Mouse (Mus musculus) intestine, postnatal 0 days (tissue): Measurements from ENCODE around the gene Fam19a2. TPM values are rescaled to one million over a fixed set of nuclear protein-coding genes. Genes with fewer than 3 reads are reported as not detected.

Source experiments
- ATAC-seq: fragments of 200-750 bp; cut with Nextera tagmentation; 2 replicates; pipeline ENCODE4 v1.8.0; 2017; ENCODE audit warnings: mild to moderate bottlenecking, moderate TSS enrichment, moderate library complexity
- H3K27ac ChIP-seq: fragments of 300-500 bp; sonication (generic); 2 replicates; pipeline ENCODE4 v1.5.1; 2014; ENCODE audit warnings: mild to moderate bottlenecking, low read depth, low read length, moderate library complexity
- H3K27me3 ChIP-seq: fragments of 300-500 bp; sonication (generic); replicated peaks from 2 replicates; pipeline ENCODE4 v1.6.1; 2014; ENCODE audit warnings: low read length, mixed read lengths; ENCODE audit not compliant: control insufficient read depth, insufficient read depth
- H3K36me3 ChIP-seq: fragments of 300-500 bp; sonication (generic); 2 replicates; pipeline ENCODE4 v1.6.1; 2014; ENCODE audit warnings: mild to moderate bottlenecking, moderate library complexity; ENCODE audit not compliant: control insufficient read depth, insufficient read depth
- H3K4me1 ChIP-seq: fragments of 300-500 bp; sonication (generic); replicated peaks from 2 replicates; pipeline ENCODE4 v1.6.1; 2014; ENCODE audit warnings: antibody characterized with exemption, low read length, mixed read lengths; ENCODE audit not compliant: control insufficient read depth, insufficient read depth
- H3K4me2 ChIP-seq: fragments of 300-500 bp; sonication (generic); replicated peaks from 2 replicates; pipeline ENCODE4 v1.6.1; 2014; ENCODE audit warnings: low read depth, mild to moderate bottlenecking, moderate library complexity
- H3K4me3 ChIP-seq: fragments of 300-500 bp; sonication (generic); 2 replicates; pipeline ENCODE4 v1.5.1; 2014; ENCODE audit warnings: low read depth, low read length
- H3K9ac ChIP-seq: fragments of 300-500 bp; sonication (generic); 2 replicates; pipeline ENCODE4 v1.6.1; 2014; ENCODE audit warnings: mild to moderate bottlenecking, low read depth, low read length
- H3K9me3 ChIP-seq: fragments of 300-500 bp; sonication (generic); 2 replicates; pipeline ENCODE4 v1.6.1; 2016; ENCODE audit warnings: mixed run types; ENCODE audit not compliant: control insufficient read depth
- CTCF ChIP-seq: sonication (generic); IDR thresholded peaks from 2 replicates; pipeline ENCODE4 v1.5.1; 2016; ENCODE audit warnings: low read depth, mild to moderate bottlenecking, control low read depth, antibody characterized with exemption, moderate library complexity
- WGBS: fragments of 180-500 bp; shearing (Covaris S2); extraction: QIAGEN DNeasy Blood & Tissue Kit; methylation state at CpG from one replicate; pipeline ENCODE4 v1.1.7; 2014; 5-methylcytosine and 5-hydroxymethylcytosine counted together
- polyA plus RNA-seq: library from polyadenylated mRNA; unstranded; fragments of >200 nt; fragmentation: Nextera tagmentation; extraction: Ambion mirVana; gene quantifications from 2 replicates; pipeline ENCODE4 v1.2.1, GENCODE M21; 2015

Fam19a2 gene
- polyA plus RNA-seq, 1 experiment from 2014 or later: 0.85 TPM

GRCm38 (mm10) chr10:123514749-123515148 lies 251.0 kb downstream of the Fam19a2 start:
- no peak overlapping the region for H3K4me3 ChIP-seq
- H3K36me3 ChIP-seq: no peaks in the 10 kb centered on the region
- H3K27me3 ChIP-seq: no peaks in the 10 kb centered on the region
- no peak overlapping the region for H3K27ac ChIP-seq
- 89% methylated on average over 3 of the region's 3 CpGs for WGBS
- ATAC-seq: no peak
- H3K9me3 ChIP-seq: no peaks in the 10 kb centered on the region
- H3K4me2 ChIP-seq: no peak overlapping the region
- no peak for TF ChIP-seq CTCF
- H3K4me1 ChIP-seq: no peaks in the 10 kb centered on the region
- H3K9ac ChIP-seq: no peak overlapping the region

GRCm38 (mm10) chr10:123520613-123521012 lies 256.8 kb downstream of the Fam19a2 start:
- H3K27me3 ChIP-seq: no peaks in the 10 kb centered on the region
- ATAC-seq: no peak
- H3K36me3 ChIP-seq: no peaks in the 10 kb centered on the region
- WGBS: 89% methylated on average over 2 of the region's 2 CpGs
- H3K9ac ChIP-seq: no peak overlapping the region
- no peak overlapping the region for H3K27ac ChIP-seq
- no peak for TF ChIP-seq CTCF
- H3K9me3 ChIP-seq: 0 out of 2 replicates have a peak, but pooled peaks cover 8% of the 10 kb centered on the region
- no peak overlapping the region for H3K4me3 ChIP-seq
- no peak overlapping the region for H3K4me2 ChIP-seq
- H3K4me1 ChIP-seq: no peaks in the 10 kb centered on the region

GRCm38 (mm10) chr10:123521203-123521602 lies 257.4 kb downstream of the Fam19a2 start:
- no peak overlapping the region for H3K27ac ChIP-seq
- no peaks in the 10 kb centered on the region for H3K4me1 ChIP-seq
- H3K9me3 ChIP-seq: 0 out of 2 replicates have a peak, but pooled peaks cover 8% of the 10 kb centered on the region
- WGBS: 90% methylated on average over 6 of the region's 6 CpGs
- H3K4me3 ChIP-seq: no peak overlapping the region
- H3K9ac ChIP-seq: no peak overlapping the region
- H3K27me3 ChIP-seq: no peaks in the 10 kb centered on the region
- no peak overlapping the region for H3K4me2 ChIP-seq
- no peaks in the 10 kb centered on the region for H3K36me3 ChIP-seq
- no peak for TF ChIP-seq CTCF
- no peak for ATAC-seq

GRCm38 (mm10) chr10:123525424-123525823 lies 261.6 kb downstream of the Fam19a2 start:
- Histone ChIP-seq H3K9me3 (0 out of 2 replicates have a peak, but pooled peaks cover 8% of the 10 kb centered on the region), H3K4me2 (no peak overlapping the region), H3K27me3 (no peaks in the 10 kb centered on the region), H3K36me3 (no peaks in the 10 kb centered on the region), H3K4me1 (no peaks in the 10 kb centered on the region), H3K9ac (no peak overlapping the region), H3K27ac (no peak overlapping the region), H3K4me3 (no peak overlapping the region)
- 87% methylated on average over 5 of the region's 5 CpGs for WGBS
- ATAC-seq: no peak
- TF ChIP-seq CTCF: no peak

GRCm38 (mm10) chr10:123526059-123526458 lies 262.3 kb downstream of the Fam19a2 start:
- no peaks in the 10 kb centered on the region for H3K36me3 ChIP-seq
- H3K9ac ChIP-seq: no peak overlapping the region
- H3K4me1 ChIP-seq: no peaks in the 10 kb centered on the region
- no peaks in the 10 kb centered on the region for H3K27me3 ChIP-seq
- no peak for TF ChIP-seq CTCF
- no peak for ATAC-seq
- H3K9me3 ChIP-seq: 0 out of 2 replicates have a peak, but pooled peaks cover 8% of the 10 kb centered on the region
- H3K4me2 ChIP-seq: no peak overlapping the region
- H3K27ac ChIP-seq: no peak overlapping the region
- H3K4me3 ChIP-seq: no peak overlapping the region
- 75% methylated on average over 3 of the region's 3 CpGs for WGBS

- H3K9ac ChIP-seq: no peak overlapping the region
- TF ChIP-seq CTCF: no peak
- no peaks in the 10 kb centered on the region for H3K9me3 ChIP-seq
- H3K4me2 ChIP-seq: no peak overlapping the region
- ATAC-seq: no peak
- WGBS: 72% methylated on average over 4 of the region's 4 CpGs
- no peaks in the 10 kb centered on the region for H3K4me1 ChIP-seq
- H3K27ac ChIP-seq: no peak overlapping the region
- no peaks in the 10 kb centered on the region for H3K36me3 ChIP-seq
- no peak overlapping the region for H3K4me3 ChIP-seq
- no peaks in the 10 kb centered on the region for H3K27me3 ChIP-seq
These were observed 272.3 kb downstream of the Fam19a2 start for GRCm38 (mm10) chr10:123536143-123536542.

GRCm38 (mm10) chr10:123548391-123548790 lies 284.6 kb downstream of the Fam19a2 start:
- ATAC-seq: no peak
- Histone ChIP-seq H3K27me3 (no peaks in the 10 kb centered on the region), H3K36me3 (no peaks in the 10 kb centered on the region), H3K9ac (no peak overlapping the region), H3K27ac (no peak overlapping the region), H3K9me3 (no peaks in the 10 kb centered on the region), H3K4me3 (no peak overlapping the region), H3K4me2 (no peak overlapping the region), H3K4me1 (no peaks in the 10 kb centered on the region)
- TF ChIP-seq CTCF: no peak
- 74% methylated on average over 6 of the region's 6 CpGs for WGBS
